Mouse (Mus musculus) left cerebral cortex, postnatal 14 days (tissue): ENCODE results near the gene Olfr1087. TPM values are rescaled to one million over a fixed set of nuclear protein-coding genes. Genes with fewer than 3 reads are reported as not detected.
"Not testable (repeated sequence)": the region's sequence is repeated elsewhere in the genome, so short reads cannot be mapped to it uniquely, and the experiment has no call there.

Experiments used
- DNase-seq, 2 experiments: peaks; one replicate each; pipeline ENCODE4 v3.0.0; 2021 to 2022; ENCODE audit warnings: low spot score in 2 of 2, mixed read lengths in 1 of 2
- intact Hi-C: fragments of 180-260 bp; cut with DNase I; formaldehyde crosslinking; loops from one replicate; pipeline ENCODE4 v1.15.1; 2025
- long read RNA-seq, 2 experiments: library from polyadenylated mRNA; stranded (forward); transcript quantifications; one replicate each; pipeline ENCODE4 v2.0.0; 2021
- total RNA-seq, 2 experiments: library from RNA; stranded (reverse); gene quantifications; 2 replicates each; pipeline ENCODE4 v1.2.3; 2021

Olfr1087 gene
- total RNA-seq, result not detected
- long read RNA-seq, experiment 1, result 0 reads
- long read RNA-seq, experiment 2, result 0 reads

GRCm38 (mm10) chr2:86698295-86698694 is at the start of gene Olfr1087:
Gene Olfr1087 (minus strand): TSS chr2:86698395.
- intact Hi-C loops, result no loop called here
- DNase-seq, result no peak

- no peak for DNase-seq
- intact Hi-C loops, result no loop called here
Observed at GRCm38 (mm10) chr2:86733601-86734000, 35.4 kb upstream of the Olfr1087 start, which contains the start of gene Olfr1089. Gene Olfr1089 (minus strand): TSS chr2:86733701.

GRCm38 (mm10) chr2:86679992-86680391 is 18.2 kb downstream of the Olfr1087 start, which contains the start of gene Olfr1086:
Gene Olfr1086 (minus strand): TSS chr2:86680092.
- no peak for DNase-seq
- intact Hi-C loops, result no loop called here

GRCm38 (mm10) chr2:86661919-86662318 is 36.3 kb downstream of the Olfr1087 start, which contains the start of gene Olfr1085:
Gene Olfr1085 (minus strand): TSS chr2:86662019.
- DNase-seq, result no peak
- intact Hi-C loops, result no loop called here

GRCm38 (mm10) chr2:86639625-86640024 is 58.6 kb downstream of the Olfr1087 start, which contains the start of gene Olfr1084:
Gene Olfr1084 (minus strand): TSS chr2:86639725.
- intact Hi-C loops, result not testable (repeated sequence)

More at GRCm38 (mm10) chr2:86639625-86640024, 58.6 kb downstream of the Olfr1087 start, which contains the start of gene Olfr1084:
- not testable (repeated sequence) for DNase-seq

Other genes starting within 250 kb of the Olfr1087 start
- not detected for gene Olfr1065, start 247.8 kb downstream of the Olfr1087 start, total RNA-seq
- not detected for gene Olfr1066, start 242.1 kb downstream of the Olfr1087 start, total RNA-seq
- gene Olfr228, start 211.0 kb downstream of the Olfr1087 start, total RNA-seq, result not detected
- not detected for gene Olfr1076, start 189.9 kb downstream of the Olfr1087 start, total RNA-seq
- gene Olfr1079, start 155.9 kb downstream of the Olfr1087 start, total RNA-seq, result not detected
- gene Olfr1080, start 140.2 kb downstream of the Olfr1087 start, total RNA-seq, result not detected
- gene Olfr1082, start 99.4 kb downstream of the Olfr1087 start, total RNA-seq, result not detected
- gene Olfr1084, start 58.7 kb downstream of the Olfr1087 start, total RNA-seq, result not detected
- not detected for gene Olfr1085, start 36.4 kb downstream of the Olfr1087 start, total RNA-seq
- not detected for gene Olfr1086, start 18.3 kb downstream of the Olfr1087 start, total RNA-seq
- gene Olfr1089, start 35.3 kb upstream of the Olfr1087 start, total RNA-seq, result not detected
- gene Olfr1090, start 60.6 kb upstream of the Olfr1087 start, total RNA-seq, result not detected
- not detected for gene Olfr1093, start 84.1 kb upstream of the Olfr1087 start, total RNA-seq
- not detected for gene Olfr141, start 111.6 kb upstream of the Olfr1087 start, total RNA-seq
- not detected for gene Olfr1094, start 126.3 kb upstream of the Olfr1087 start, total RNA-seq
- not detected for gene Olfr1095, start 153.3 kb upstream of the Olfr1087 start, total RNA-seq
- not detected for gene Gm13723, start 176.4 kb upstream of the Olfr1087 start, total RNA-seq
- not detected for gene Olfr1097, start 193.8 kb upstream of the Olfr1087 start, total RNA-seq
- not detected for gene Olfr1098, start 226.2 kb upstream of the Olfr1087 start, total RNA-seq